Mouse (Mus musculus) regulatory T cell (primary cell): Measurements from ENCODE around the gene Xkr8.
"Not testable (repeated sequence)": the region's sequence is repeated elsewhere in the genome, so short reads cannot be mapped to it uniquely, and the experiment has no call there.

Source experiments
- in situ Hi-C: fragments of 300-600 bp; cut with MboI, MseI; formaldehyde crosslinking; loops from one replicate; pipeline ENCODE4 v1.15.1; 2025; ENCODE audit warnings: high pct_unique_total_duplicates

Gene Xkr8

GRCm38 (mm10) chr4:132732148-132732684 lies at the start of gene Xkr8:
TSS of gene Xkr8 (minus strand) at chr4:132732546.
- in situ Hi-C loops: no loop called here

- in situ Hi-C loops: loop anchor here (5.0 kb wide), 1 partner anchor 37 kb away; no protein-coding TSS in a partner anchor
Measured at GRCm38 (mm10) chr4:132780288-132780687, 47.9 kb upstream of the Xkr8 start.

- in situ Hi-C loops: no loop called here
Measured at GRCm38 (mm10) chr4:132778562-132779201, 46.3 kb upstream of the Xkr8 start.

GRCm38 (mm10) chr4:132776764-132777163 lies 44.4 kb upstream of the Xkr8 start:
- in situ Hi-C loops: no loop called here

GRCm38 (mm10) chr4:132774905-132775304 lies 42.6 kb upstream of the Xkr8 start:
- in situ Hi-C loops: no loop called here

- in situ Hi-C loops: no loop called here
Measured at GRCm38 (mm10) chr4:132771776-132772175, 39.4 kb upstream of the Xkr8 start.

- in situ Hi-C loops: no loop called here
Measured at GRCm38 (mm10) chr4:132767914-132768876, 35.8 kb upstream of the Xkr8 start, which contains the start of gene Rpa2. TSS of gene Rpa2 (plus strand) at chr4:132768332.

- in situ Hi-C loops: not testable (repeated sequence)
Measured at GRCm38 (mm10) chr4:132763125-132763524, 30.8 kb upstream of the Xkr8 start.

GRCm38 (mm10) chr4:132762602-132763001 lies 30.3 kb upstream of the Xkr8 start:
- in situ Hi-C loops: no loop called here

GRCm38 (mm10) chr4:132760296-132760695 lies 27.9 kb upstream of the Xkr8 start:
- in situ Hi-C loops: no loop called here

GRCm38 (mm10) chr4:132757633-132758351 lies 25.4 kb upstream of the Xkr8 start:
- in situ Hi-C loops: no loop called here

GRCm38 (mm10) chr4:132756974-132757373 lies 24.6 kb upstream of the Xkr8 start, which contains the start of gene Smpdl3b:
TSS of gene Smpdl3b (minus strand) at chr4:132757252.
- in situ Hi-C loops: no loop called here

- in situ Hi-C loops: no loop called here
Measured at GRCm38 (mm10) chr4:132752992-132753391, 20.6 kb upstream of the Xkr8 start.

GRCm38 (mm10) chr4:132749258-132749982 lies 17.1 kb upstream of the Xkr8 start:
- in situ Hi-C loops: no loop called here

- in situ Hi-C loops: no loop called here
Measured at GRCm38 (mm10) chr4:132748778-132749177, 16.4 kb upstream of the Xkr8 start.

- in situ Hi-C loops: no loop called here
Measured at GRCm38 (mm10) chr4:132747664-132748259, 15.4 kb upstream of the Xkr8 start.

GRCm38 (mm10) chr4:132746911-132747517 lies 14.7 kb upstream of the Xkr8 start:
- in situ Hi-C loops: no loop called here

GRCm38 (mm10) chr4:132743992-132744911 lies 11.9 kb upstream of the Xkr8 start:
- in situ Hi-C loops: no loop called here

GRCm38 (mm10) chr4:132741491-132741890 lies 9.1 kb upstream of the Xkr8 start:
- in situ Hi-C loops: no loop called here
